Mouse (Mus musculus): ENCODE data around the gene Crygs. TPM values are rescaled to one million over a fixed set of nuclear protein-coding genes. Genes with fewer than 3 reads are reported as not detected.

Gene Crygs
- 0.17 TPM in 1 of 2 replicates, not detected in the other for polyA plus RNA-seq (2016; fragmentation: Nextera tagmentation; extraction: Ambion mirVana)

GRCm38 (mm10) chr16:22811477-22811876, at the start of gene Crygs:
Gene Crygs (minus strand): TSS chr16:22811577.
- Histone ChIP-seq H3K9me3 (no peaks in the 10 kb centered on the region), H3K27me3 (replicated peaks; ENCODE audit: low read depth, poor library complexity, severe bottlenecking) (peaks cover 11% of the 10 kb centered on the region), H3K4me3 (no peak within 1 kb of the TSS), H3K36me3 (replicated peaks) (peaks cover 23% of the 10 kb centered on the region), H3K4me1 (0 out of 2 replicates have a peak, but pooled peaks cover 3% of the 10 kb centered on the region), H3K27ac (replicated peaks) (no peak within 1 kb of the TSS)
- no peak for DNase-seq (ENCODE audit: low spot score)
- WGBS = 62% methylated on average over 2 of the region's 2 CpGs

- peak within 1 kb of the TSS; percentile 73 for H3K4me3 ChIP-seq
- peak; percentile 99 for DNase-seq (ENCODE audit: low spot score)
- H3K36me3 ChIP-seq (replicated peaks) = peaks cover 27% of the 10 kb centered on the region
- peak within 1 kb of the TSS; percentile 85 for H3K27ac ChIP-seq (replicated peaks)
- no peaks in the 10 kb centered on the region for H3K27me3 ChIP-seq (replicated peaks; ENCODE audit: low read depth, poor library complexity, severe bottlenecking)
- no peaks in the 10 kb centered on the region for H3K9me3 ChIP-seq
- H3K4me1 ChIP-seq = peaks cover 18% of the 10 kb centered on the region
- under 1% methylated on average over 62 of the region's 62 CpGs for WGBS
These were observed 46.2 kb upstream of the Crygs start, which contains the start of the genes Tbccd1 and Dnajb11 for GRCm38 (mm10) chr16:22857431-22858113. Gene Tbccd1 (minus strand): TSS chr16:22857669. Gene Dnajb11 (plus strand): TSS chr16:22857845.

- no peak for DNase-seq (ENCODE audit: low spot score)
These were observed 45.4 kb upstream of the Crygs start for GRCm38 (mm10) chr16:22856773-22857172.

GRCm38 (mm10) chr16:22852709-22853108, 41.3 kb upstream of the Crygs start:
- no peak overlapping the region for H3K4me3 ChIP-seq
- H3K9me3 ChIP-seq = no peaks in the 10 kb centered on the region
- H3K27ac ChIP-seq (replicated peaks) = no peak overlapping the region
- H3K4me1 ChIP-seq = peaks cover 10% of the 10 kb centered on the region
- DNase-seq (ENCODE audit: low spot score) = no peak
- H3K27me3 ChIP-seq (replicated peaks; ENCODE audit: low read depth, poor library complexity, severe bottlenecking) = no peaks in the 10 kb centered on the region
- 94% methylated on average over 4 of the region's 4 CpGs for WGBS
- H3K36me3 ChIP-seq (replicated peaks) = peaks cover 19% of the 10 kb centered on the region

More at GRCm38 (mm10) chr16:22856773-22857172, 45.4 kb upstream of the Crygs start:
- H3K9me3 ChIP-seq = no peaks in the 10 kb centered on the region
- H3K4me1 ChIP-seq = peaks cover 18% of the 10 kb centered on the region
- H3K36me3 ChIP-seq (replicated peaks) = peaks cover 20% of the 10 kb centered on the region
- H3K4me3 ChIP-seq = peak overlapping the region; percentile 73
- no peaks in the 10 kb centered on the region for H3K27me3 ChIP-seq (replicated peaks; ENCODE audit: low read depth, poor library complexity, severe bottlenecking)
- 18% methylated on average over 9 of the region's 9 CpGs for WGBS
- H3K27ac ChIP-seq (replicated peaks) = peak overlapping the region; percentile 77

GRCm38 (mm10) chr16:22848331-22848730, 37.0 kb upstream of the Crygs start:
- no peaks in the 10 kb centered on the region for H3K27me3 ChIP-seq (replicated peaks; ENCODE audit: low read depth, poor library complexity, severe bottlenecking)
- WGBS = 91% methylated on average over 1 of the region's 1 CpGs
- H3K4me1 ChIP-seq = peaks cover 13% of the 10 kb centered on the region
- DNase-seq (ENCODE audit: low spot score) = no peak
- no peak overlapping the region for H3K4me3 ChIP-seq
- peaks cover 9% of the 10 kb centered on the region for H3K36me3 ChIP-seq (replicated peaks)
- no peak overlapping the region for H3K27ac ChIP-seq (replicated peaks)
- H3K9me3 ChIP-seq = no peaks in the 10 kb centered on the region

- H3K9me3 ChIP-seq = no peaks in the 10 kb centered on the region
- no peaks in the 10 kb centered on the region for H3K27me3 ChIP-seq (replicated peaks; ENCODE audit: low read depth, poor library complexity, severe bottlenecking)
- H3K27ac ChIP-seq (replicated peaks) = no peak overlapping the region
- 91% methylated on average over 1 of the region's 1 CpGs for WGBS
- H3K4me1 ChIP-seq = peaks cover 13% of the 10 kb centered on the region
- DNase-seq (ENCODE audit: low spot score) = no peak
- no peak overlapping the region for H3K4me3 ChIP-seq
- 0 out of 2 replicates have a peak, but pooled peaks cover 6% of the 10 kb centered on the region for H3K36me3 ChIP-seq (replicated peaks)
These were observed 36.3 kb upstream of the Crygs start for GRCm38 (mm10) chr16:22847686-22848085.

- no peak for DNase-seq (ENCODE audit: low spot score)
- H3K27me3 ChIP-seq (replicated peaks; ENCODE audit: low read depth, poor library complexity, severe bottlenecking) = no peaks in the 10 kb centered on the region
- peaks cover 20% of the 10 kb centered on the region for H3K36me3 ChIP-seq (replicated peaks)
- peaks cover 13% of the 10 kb centered on the region for H3K4me1 ChIP-seq
- no peak overlapping the region for H3K27ac ChIP-seq (replicated peaks)
- no peaks in the 10 kb centered on the region for H3K9me3 ChIP-seq
- 87% methylated on average over 4 of the region's 4 CpGs for WGBS
- H3K4me3 ChIP-seq = no peak overlapping the region
These were observed 34.1 kb upstream of the Crygs start for GRCm38 (mm10) chr16:22845481-22845880.

- H3K4me1 ChIP-seq = peaks cover 13% of the 10 kb centered on the region
- whole genome bisulfite sequencing = 75% methylated on average over 5 of the region's 5 CpGs
- H3K4me3 ChIP-seq = peak overlapping the region; percentile 70
- peaks cover 21% of the 10 kb centered on the region for H3K36me3 ChIP-seq (replicated peaks)
- no peak for DNase-seq (ENCODE audit: low spot score)
- H3K9me3 ChIP-seq = no peaks in the 10 kb centered on the region
- H3K27ac ChIP-seq (replicated peaks) = peak overlapping the region; percentile 82
- no peaks in the 10 kb centered on the region for H3K27me3 ChIP-seq (replicated peaks; ENCODE audit: low read depth, poor library complexity, severe bottlenecking)
These were observed 33.5 kb upstream of the Crygs start for GRCm38 (mm10) chr16:22844834-22845233.

- peaks cover 13% of the 10 kb centered on the region for H3K4me1 ChIP-seq
- peak overlapping the region; percentile 82 for H3K27ac ChIP-seq (replicated peaks)
- DNase-seq (ENCODE audit: low spot score) = peak; percentile 85
- H3K27me3 ChIP-seq (replicated peaks; ENCODE audit: low read depth, poor library complexity, severe bottlenecking) = no peaks in the 10 kb centered on the region
- H3K4me3 ChIP-seq = peak overlapping the region; percentile 70
- 8% methylated on average over 26 of the region's 26 CpGs for WGBS
- no peaks in the 10 kb centered on the region for H3K9me3 ChIP-seq
- peaks cover 27% of the 10 kb centered on the region for H3K36me3 ChIP-seq (replicated peaks)
These were observed 32.9 kb upstream of the Crygs start for GRCm38 (mm10) chr16:22844061-22844801.

GRCm38 (mm10) chr16:22842871-22843270, 31.5 kb upstream of the Crygs start:
- 91% methylated on average over 5 of the region's 5 CpGs for WGBS
- H3K4me1 ChIP-seq = peaks cover 13% of the 10 kb centered on the region
- no peak for DNase-seq (ENCODE audit: low spot score)
- no peaks in the 10 kb centered on the region for H3K27me3 ChIP-seq (replicated peaks; ENCODE audit: low read depth, poor library complexity, severe bottlenecking)
- peaks cover 36% of the 10 kb centered on the region for H3K36me3 ChIP-seq (replicated peaks)
- no peaks in the 10 kb centered on the region for H3K9me3 ChIP-seq
- no peak overlapping the region for H3K4me3 ChIP-seq
- H3K27ac ChIP-seq (replicated peaks) = no peak overlapping the region

GRCm38 (mm10) chr16:22839146-22839857, 27.9 kb upstream of the Crygs start:
- peaks cover 4% of the 10 kb centered on the region for H3K4me1 ChIP-seq
- no peaks in the 10 kb centered on the region for H3K9me3 ChIP-seq
- H3K27me3 ChIP-seq (replicated peaks; ENCODE audit: low read depth, poor library complexity, severe bottlenecking) = no peaks in the 10 kb centered on the region
- no peak overlapping the region for H3K27ac ChIP-seq (replicated peaks)
- 95% methylated on average over 3 of the region's 3 CpGs for WGBS
- peaks cover 64% of the 10 kb centered on the region for H3K36me3 ChIP-seq (replicated peaks)
- H3K4me3 ChIP-seq = no peak overlapping the region
- no peak for DNase-seq (ENCODE audit: low spot score)

GRCm38 (mm10) chr16:22832932-22833525, 21.7 kb upstream of the Crygs start:
- Histone ChIP-seq H3K27ac (replicated peaks) (no peak overlapping the region), H3K27me3 (replicated peaks; ENCODE audit: low read depth, poor library complexity, severe bottlenecking) (no peaks in the 10 kb centered on the region), H3K36me3 (replicated peaks) (peaks cover 51% of the 10 kb centered on the region), H3K4me3 (no peak overlapping the region), H3K4me1 (no peaks in the 10 kb centered on the region), H3K9me3 (no peaks in the 10 kb centered on the region)
- no peak for DNase-seq (ENCODE audit: low spot score)
- whole genome bisulfite sequencing = 93% methylated on average over 3 of the region's 3 CpGs

Measured in embryonic facial prominence, embryonic 10.5 days (tissue).